Mouse (Mus musculus) cortical plate, adult 2 months (tissue): ENCODE results near the gene Celsr3. TPM values are rescaled to one million over a fixed set of nuclear protein-coding genes. Genes with fewer than 3 reads are reported as not detected.

Experiments used
- H3K27ac ChIP-seq: fragments of 200-500 bp; 2 replicates; pipeline ENCODE4 v1.5.1; 2012; ENCODE audit warnings: low read length, control low read depth, inconsistent platforms; ENCODE audit not compliant: insufficient read depth
- H3K4me1 ChIP-seq: fragments of 200-500 bp; 2 replicates; pipeline ENCODE4 v1.6.1; 2011; ENCODE audit warnings: low read length; ENCODE audit not compliant: control insufficient read depth, insufficient read depth
- H3K4me3 ChIP-seq: fragments of 200-500 bp; 2 replicates; pipeline ENCODE4 v1.5.1; 2011; ENCODE audit warnings: mild to moderate bottlenecking, low read length, control low read depth; ENCODE audit not compliant: insufficient read depth
- CTCF ChIP-seq: fragments of 200-500 bp; IDR thresholded peaks from 2 replicates; pipeline ENCODE4 v1.5.1; 2011; ENCODE audit warnings: mild to moderate bottlenecking, control low read depth, low read length; ENCODE audit not compliant: insufficient read depth; ENCODE audit errors: extremely low read depth
- POLR2A ChIP-seq: fragments of 200-500 bp; IDR thresholded peaks from 2 replicates; pipeline ENCODE4 v1.6.1; 2011; ENCODE audit warnings: mild to moderate bottlenecking, low read length, control low read depth; ENCODE audit not compliant: insufficient read depth; ENCODE audit errors: extremely low read depth
- polyA plus RNA-seq: library from polyadenylated mRNA; depleted of rRNA; stranded (reverse); fragments of >200 nt; gene quantifications from 2 replicates; pipeline ENCODE4 v1.2.3, GENCODE M21; 2012; rRNA removed

Celsr3 gene
- polyA plus RNA-seq, 1 experiment = 74.3 TPM

GRCm38 (mm10) chr9:108847374-108847773, 21.3 kb downstream of the Celsr3 start:
- Histone ChIP-seq H3K4me3 (no peak overlapping the region), H3K4me1 (no peaks in the 10 kb centered on the region), H3K27ac (no peak overlapping the region)
- TF ChIP-seq POLR2A (no peak), CTCF (no peak)

GRCm38 (mm10) chr9:108848419-108848818, 22.3 kb downstream of the Celsr3 start:
- Histone ChIP-seq H3K4me3 (no peak overlapping the region), H3K27ac (no peak overlapping the region), H3K4me1 (no peaks in the 10 kb centered on the region)
- TF ChIP-seq POLR2A (no peak), CTCF (no peak)

- no peaks in the 10 kb centered on the region for H3K4me1 ChIP-seq
- TF ChIP-seq POLR2A (no peak), CTCF (no peak)
- peak within 1 kb of the TSS; percentile 63 for H3K4me3 ChIP-seq
- H3K27ac ChIP-seq = 0 out of 2 replicates have a peak within 1 kb of the TSS, but pooled peaks have one; percentile 29
Measured at GRCm38 (mm10) chr9:108852976-108853375, 26.9 kb downstream of the Celsr3 start, which contains the start of gene Slc26a6. Gene Slc26a6, plus strand, starts transcription at chr9:108853283.

GRCm38 (mm10) chr9:108853635-108854240, 27.6 kb downstream of the Celsr3 start:
- TF ChIP-seq CTCF (peak; percentile 43), POLR2A (peak; percentile 55; the same call in 1 of the 2 replicates)
- H3K27ac ChIP-seq = 0 out of 2 replicates have a peak overlapping the region, but pooled peaks have one; percentile 29
- no peaks in the 10 kb centered on the region for H3K4me1 ChIP-seq
- H3K4me3 ChIP-seq = peak overlapping the region; percentile 63

GRCm38 (mm10) chr9:108854241-108854696, 28.1 kb downstream of the Celsr3 start:
- Histone ChIP-seq H3K27ac (0 out of 2 replicates have a peak overlapping the region, but pooled peaks have one; percentile 29), H3K4me1 (no peaks in the 10 kb centered on the region), H3K4me3 (peak overlapping the region; percentile 63)
- TF ChIP-seq POLR2A (peak; percentile 81), CTCF (no peak)

- Histone ChIP-seq H3K27ac (no peak overlapping the region), H3K4me1 (no peaks in the 10 kb centered on the region), H3K4me3 (no peak overlapping the region)
- TF ChIP-seq CTCF (no peak), POLR2A (no peak)
Measured at GRCm38 (mm10) chr9:108855335-108855734, 29.2 kb downstream of the Celsr3 start.

GRCm38 (mm10) chr9:108858792-108859527, 32.8 kb downstream of the Celsr3 start:
- no peaks in the 10 kb centered on the region for H3K4me1 ChIP-seq
- TF ChIP-seq CTCF (no peak), POLR2A (no peak)
- no peak overlapping the region for H3K4me3 ChIP-seq
- no peak overlapping the region for H3K27ac ChIP-seq

Other genes with a start within 250 kb of the Celsr3 start
- 70.9 and 74.9 TPM in 2 replicates for gene Wdr6, start 247.6 kb upstream of the Celsr3 start, polyA plus RNA-seq
- gene P4htm, start 228.7 kb upstream of the Celsr3 start, polyA plus RNA-seq = 105 and 112 TPM in 2 replicates
- 43.7 and 44.4 TPM in 2 replicates for gene Arih2, start 176.9 kb upstream of the Celsr3 start, polyA plus RNA-seq
- gene Slc25a20, start 164.2 kb upstream of the Celsr3 start, polyA plus RNA-seq = 12.6 and 13.8 TPM in 2 replicates
- 20.6 and 21.2 TPM in 2 replicates for gene Prkar2a, start 137.0 kb upstream of the Celsr3 start, polyA plus RNA-seq
- 145 and 162 TPM in 2 replicates for gene Ip6k2, start 42.5 kb upstream of the Celsr3 start, polyA plus RNA-seq
- gene Nckipsd, start 18.0 kb upstream of the Celsr3 start, polyA plus RNA-seq = 65.0 and 66.8 TPM in 2 replicates
- gene Slc26a6, start 27.0 kb downstream of the Celsr3 start, polyA plus RNA-seq = 15.9 and 20.8 TPM in 2 replicates
- 0.40 and 0.42 TPM in 2 replicates for gene Tmem89, start 88.3 kb downstream of the Celsr3 start, polyA plus RNA-seq
- gene Uqcrc1, start 110.3 kb downstream of the Celsr3 start, polyA plus RNA-seq = 488 and 492 TPM in 2 replicates
- gene Col7a1, start 127.3 kb downstream of the Celsr3 start, polyA plus RNA-seq = 4.1 and 4.7 TPM in 2 replicates
- 0.25 and 0.35 TPM in 2 replicates for gene Ucn2, start 159.7 kb downstream of the Celsr3 start, polyA plus RNA-seq
- 20.5 and 20.8 TPM in 2 replicates for gene Pfkfb4, start 165.5 kb downstream of the Celsr3 start, polyA plus RNA-seq
- gene Shisa5, start 212.2 kb downstream of the Celsr3 start, polyA plus RNA-seq = 123 and 125 TPM in 2 replicates
- 32.4 and 34.2 TPM in 2 replicates for gene Trex1, start 233.4 kb downstream of the Celsr3 start, polyA plus RNA-seq
- 36.4 and 37.1 TPM in 2 replicates for gene Atrip, start 247.8 kb downstream of the Celsr3 start, polyA plus RNA-seq